Mouse (Mus musculus) spleen, adult 10 weeks (tissue): Measurements from ENCODE around the gene Krtap31-2. TPM values are rescaled to one million over a fixed set of nuclear protein-coding genes. Genes with fewer than 3 reads are reported as not detected.

Experiments used
- polyA plus RNA-seq: library from polyadenylated mRNA; stranded (reverse); fragments of 350-450 nt; fragmentation: Illumina TruSeq; extraction: RNeasy Lipid Tissue Mini Kit (QIAGEN cat#74804); gene quantifications from one replicate; pipeline ENCODE4 v1.2.3, GENCODE M21; 2015; ENCODE audit warnings: low replicate concordance; ENCODE audit not compliant: insufficient read depth

The Krtap31-2 gene
- polyA plus RNA-seq: not detected

DNA sequence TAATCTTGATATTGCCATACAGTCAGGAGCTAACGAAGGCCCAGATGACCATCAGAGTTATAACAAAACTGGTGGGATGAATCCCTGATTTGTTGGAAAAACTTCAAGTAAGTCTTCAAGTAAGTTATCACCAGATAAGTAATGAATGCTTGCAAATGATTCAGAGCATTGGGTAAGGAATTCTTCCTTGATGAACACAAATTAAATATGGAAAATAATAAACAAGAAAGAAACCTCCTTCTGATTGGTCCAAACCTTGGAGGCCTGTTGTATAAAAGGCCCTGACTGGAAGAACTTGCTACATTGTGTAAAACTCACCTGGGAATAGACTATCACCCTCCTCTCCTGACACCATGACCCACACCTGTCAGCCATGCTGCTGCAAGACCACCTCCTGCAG, at the start of gene Krtap31-2:
Krtap31-2 (plus strand) TSS at position 301 of the 400 bp plus-strand sequence.

GRCm38 (mm10) chr11:99907620-99908019, 28.5 kb upstream of the Krtap31-2 start, which contains the start of gene Krtap31-1:
TSS of gene Krtap31-1 (plus strand) at chr11:99907920.

DNA sequence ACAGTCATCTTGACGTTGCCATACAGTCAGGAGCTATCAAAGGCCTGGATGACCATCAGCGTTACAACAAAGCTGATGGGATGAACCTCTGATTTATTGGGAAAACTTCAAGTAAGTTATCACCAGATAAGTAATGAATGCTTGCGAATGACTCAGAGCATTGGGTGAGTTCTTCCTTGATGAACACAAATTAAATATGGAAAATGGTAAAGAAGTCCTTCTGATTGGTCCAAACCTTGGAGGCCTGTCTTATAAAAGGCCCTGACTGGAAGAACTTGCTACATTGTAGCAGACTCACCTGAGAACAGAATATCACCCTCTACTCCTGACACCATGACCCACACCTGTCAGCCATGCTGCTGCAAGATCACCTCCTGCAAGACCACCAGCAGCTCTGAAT, 21.6 kb upstream of the Krtap31-2 start, which contains the start of gene Gm11565:
Gm11565 (plus strand) TSS at position 301 of the 400 bp plus-strand sequence.

GRCm38 (mm10) chr11:99948175-99948574, 12.1 kb downstream of the Krtap31-2 start, which contains the start of gene Krtap9-5:
TSS of gene Krtap9-5 (plus strand) at chr11:99948475.

DNA sequence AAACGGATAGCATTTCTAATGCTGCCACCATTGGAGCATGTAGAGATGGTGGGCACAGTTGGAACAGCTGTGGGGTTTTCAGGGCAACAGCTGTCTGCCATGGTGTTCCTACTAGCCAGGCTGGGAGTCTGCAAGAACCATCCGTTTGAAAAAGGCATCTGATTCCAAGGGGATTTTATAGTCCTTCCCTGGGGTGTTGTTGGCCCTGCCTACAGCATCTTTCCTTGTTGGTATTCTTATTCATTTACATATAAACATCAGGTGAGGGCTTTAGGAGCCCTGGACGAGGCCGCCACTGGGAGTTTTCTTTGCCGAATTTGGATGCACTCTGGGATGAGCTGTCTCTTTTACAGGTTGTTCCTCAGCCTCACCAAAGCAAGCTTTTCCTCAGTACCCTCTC, 42.9 kb downstream of the Krtap31-2 start, which contains the start of gene Krtap29-1:
Krtap29-1 (minus strand) TSS at position 101 of the 400 bp plus-strand sequence.

GRCm38 (mm10) chr11:99986180-99986647, 50.1 kb downstream of the Krtap31-2 start, which contains the start of gene Krtap16-1:
TSS of gene Krtap16-1 (minus strand) at chr11:99986597.

Other genes starting within 250 kb of the Krtap31-2 start
- not detected for gene Gm14190, start 245.6 kb upstream of the Krtap31-2 start, polyA plus RNA-seq
- gene Gm14180, start 202.0 kb upstream of the Krtap31-2 start, polyA plus RNA-seq: not detected
- gene Gm11595, start 163.4 kb upstream of the Krtap31-2 start, polyA plus RNA-seq: not detected
- gene Krtap4-8, start 155.6 kb upstream of the Krtap31-2 start, polyA plus RNA-seq: not detected
- gene Krtap4-9, start 151.1 kb upstream of the Krtap31-2 start, polyA plus RNA-seq: not detected
- not detected for gene Gm11596, start 142.8 kb upstream of the Krtap31-2 start, polyA plus RNA-seq
- not detected for gene Gm11569, start 137.4 kb upstream of the Krtap31-2 start, polyA plus RNA-seq
- not detected for gene Gm11554, start 131.8 kb upstream of the Krtap31-2 start, polyA plus RNA-seq
- gene Krtap4-13, start 126.4 kb upstream of the Krtap31-2 start, polyA plus RNA-seq: not detected
- gene Gm11564, start 120.6 kb upstream of the Krtap31-2 start, polyA plus RNA-seq: not detected
- not detected for gene 2300003K06Rik, start 98.2 kb upstream of the Krtap31-2 start, polyA plus RNA-seq
- gene Krtap4-16, start 84.7 kb upstream of the Krtap31-2 start, polyA plus RNA-seq: not detected
- not detected for gene Gm11568, start 78.4 kb upstream of the Krtap31-2 start, polyA plus RNA-seq
- gene Gm11559, start 71.8 kb upstream of the Krtap31-2 start, polyA plus RNA-seq: not detected
- gene Krtap9-1, start 62.9 kb upstream of the Krtap31-2 start, polyA plus RNA-seq: not detected
- not detected for gene Gm11567, start 57.1 kb upstream of the Krtap31-2 start, polyA plus RNA-seq
- gene Krtap31-1, start 28.4 kb upstream of the Krtap31-2 start, polyA plus RNA-seq: not detected
- gene Gm11565, start 21.5 kb upstream of the Krtap31-2 start, polyA plus RNA-seq: not detected
- gene Krtap9-5, start 12.2 kb downstream of the Krtap31-2 start, polyA plus RNA-seq: not detected
- gene Krtap29-1, start 42.8 kb downstream of the Krtap31-2 start, polyA plus RNA-seq: not detected
- not detected for gene Krtap16-1, start 50.3 kb downstream of the Krtap31-2 start, polyA plus RNA-seq
- not detected for gene Krtap17-1, start 57.7 kb downstream of the Krtap31-2 start, polyA plus RNA-seq
- not detected for gene Krt33a, start 79.9 kb downstream of the Krtap31-2 start, polyA plus RNA-seq
- gene Krt33b, start 93.6 kb downstream of the Krtap31-2 start, polyA plus RNA-seq: not detected
- not detected for gene Krt34, start 105.3 kb downstream of the Krtap31-2 start, polyA plus RNA-seq
- not detected for gene Krt31, start 114.3 kb downstream of the Krtap31-2 start, polyA plus RNA-seq
- not detected for gene Krt32, start 151.9 kb downstream of the Krtap31-2 start, polyA plus RNA-seq
- not detected for gene Krt35, start 159.9 kb downstream of the Krtap31-2 start, polyA plus RNA-seq
- not detected for gene Krt36, start 169.3 kb downstream of the Krtap31-2 start, polyA plus RNA-seq
- not detected for gene Krt13, start 185.3 kb downstream of the Krtap31-2 start, polyA plus RNA-seq
- gene Krt15, start 199.6 kb downstream of the Krtap31-2 start, polyA plus RNA-seq: not detected
- gene Krt19, start 212.4 kb downstream of the Krtap31-2 start, polyA plus RNA-seq: 0.37 TPM